Mouse (Mus musculus) v-Abl transformed pro-B cells (cell line): ENCODE results near the gene Arhgef3.

Experiments used
- in situ Hi-C, 2 experiments: fragments of 400-800 bp; cut with MboI; formaldehyde crosslinking; loops; one replicate each; pipeline ENCODE4 v1.15.1; 2025; ENCODE audit not compliant: unreplicated experiment in 2 of 2

Gene Arhgef3

DNA sequence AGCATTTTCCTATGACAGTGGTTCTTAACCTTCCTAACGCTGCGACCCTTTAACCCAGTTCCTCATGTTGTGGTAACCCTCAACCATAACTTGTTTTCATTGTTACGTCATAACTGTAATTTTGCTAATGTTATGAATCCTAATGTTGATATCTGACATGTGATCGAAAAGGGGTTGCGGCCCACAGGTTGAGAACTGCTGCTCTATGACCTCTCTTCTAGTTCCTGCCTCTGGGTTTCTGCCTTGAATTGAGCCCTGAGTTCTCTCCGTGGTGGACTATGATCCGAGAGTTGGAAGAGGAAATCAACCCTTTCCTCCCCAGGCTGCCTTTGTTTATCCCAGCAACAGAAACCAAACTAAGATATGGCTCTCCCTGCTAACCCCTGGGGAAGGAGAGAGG lies 266.8 kb downstream of the Arhgef3 start:
- in situ Hi-C loops, result no loop called here

GRCm38 (mm10) chr14:27383321-27383830 lies 268.7 kb downstream of the Arhgef3 start:
- in situ Hi-C loops, result no loop called here

GRCm38 (mm10) chr14:27384143-27384542 lies 269.4 kb downstream of the Arhgef3 start:
- in situ Hi-C loops, result no loop called here

- in situ Hi-C loops, result no loop called here
These were observed 273.9 kb downstream of the Arhgef3 start for GRCm38 (mm10) chr14:27388616-27389015.

DNA sequence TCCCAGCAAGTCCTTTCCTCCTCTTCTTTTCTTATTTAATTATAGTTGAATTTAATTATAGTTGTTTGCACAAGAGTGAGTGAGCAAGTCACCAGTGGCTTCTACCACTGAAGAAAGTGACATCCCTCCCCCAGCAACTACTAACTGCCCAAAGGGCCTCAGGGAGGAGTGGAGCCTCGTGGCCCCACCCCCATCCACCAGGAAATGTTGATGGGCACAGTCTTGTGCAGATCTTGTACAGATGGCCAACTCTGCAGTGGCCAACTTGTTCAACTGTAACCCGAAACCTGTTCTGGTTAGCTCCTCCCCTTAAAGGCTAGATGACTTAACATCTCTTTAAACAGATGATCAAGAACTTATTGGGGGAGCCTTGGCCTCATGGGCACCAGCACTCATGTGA lies 275.0 kb downstream of the Arhgef3 start:
- in situ Hi-C loops, result no loop called here

GRCm38 (mm10) chr14:27390663-27391062 lies 276.0 kb downstream of the Arhgef3 start:
- in situ Hi-C loops, result no loop called here

DNA sequence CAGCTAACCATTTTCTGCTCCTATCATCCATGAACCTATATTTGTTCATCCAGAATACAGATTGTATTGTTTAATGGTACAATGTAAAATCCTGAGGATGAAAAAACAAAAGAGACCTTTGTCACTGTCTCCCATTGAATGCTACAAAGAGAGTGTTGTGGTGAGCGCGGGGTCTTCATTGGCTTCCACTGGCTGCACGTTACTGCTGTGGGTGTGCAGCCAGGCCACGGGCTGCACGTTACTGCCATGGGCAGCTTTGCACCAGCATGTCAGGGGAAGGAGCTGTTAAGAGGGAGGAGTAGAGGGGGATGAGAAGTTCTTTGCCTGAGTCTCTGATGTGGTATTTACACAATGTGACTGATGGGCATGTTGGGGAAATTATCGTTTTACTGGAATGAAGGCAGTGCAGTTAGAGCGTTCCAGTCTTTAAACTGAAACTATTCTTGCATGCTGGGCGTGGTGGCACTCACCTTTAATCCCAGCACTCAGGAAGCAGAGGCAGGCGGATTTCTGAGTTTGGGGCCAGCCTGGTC lies 277.1 kb downstream of the Arhgef3 start:
- in situ Hi-C loops, result no loop called here

- in situ Hi-C loops, result no loop called here
These were observed 278.0 kb downstream of the Arhgef3 start for GRCm38 (mm10) chr14:27392660-27393059.

- in situ Hi-C loops, result no loop called here
These were observed 279.1 kb downstream of the Arhgef3 start for GRCm38 (mm10) chr14:27393806-27394205.

DNA sequence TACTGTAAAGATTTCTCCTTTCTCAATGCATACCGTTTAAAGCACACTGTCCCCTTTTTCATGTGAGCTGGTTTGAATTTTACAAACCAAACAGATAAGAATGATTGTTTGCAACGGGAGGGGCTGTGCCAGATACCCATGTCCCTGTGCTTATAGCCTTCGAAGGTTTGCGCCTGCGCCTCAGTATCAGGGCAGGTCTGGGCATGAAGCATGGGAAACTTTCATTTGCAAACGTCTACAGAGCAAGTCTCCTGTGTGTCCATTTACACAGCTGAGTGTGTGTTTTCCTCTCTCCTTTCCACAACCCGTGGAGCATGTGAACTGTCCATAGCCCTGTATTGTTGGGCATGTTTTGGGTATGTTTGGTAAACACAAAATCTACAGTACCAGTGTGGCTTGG lies 281.7 kb downstream of the Arhgef3 start:
- in situ Hi-C loops, result no loop called here

- in situ Hi-C loops, result no loop called here
These were observed 282.8 kb downstream of the Arhgef3 start for GRCm38 (mm10) chr14:27397526-27397925.

DNA sequence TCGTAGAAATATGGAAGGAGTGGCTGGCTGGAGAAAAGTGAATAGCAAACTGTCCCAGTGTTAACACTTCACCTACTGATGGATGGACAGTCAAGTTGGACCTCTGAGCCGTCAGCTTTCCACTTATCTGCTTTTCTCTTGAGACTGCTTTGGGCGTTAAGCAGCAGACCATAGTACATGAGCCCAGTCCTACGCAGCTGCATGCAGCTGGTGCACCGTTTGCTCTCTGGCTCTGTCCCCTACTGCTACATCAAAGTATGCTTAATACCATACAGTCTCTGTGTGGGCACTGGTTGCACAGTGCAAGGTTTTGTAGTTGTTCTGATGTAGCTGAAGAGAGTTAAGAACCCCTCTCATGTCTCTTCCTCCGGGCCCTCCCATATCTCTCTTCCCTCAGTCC lies 285.8 kb downstream of the Arhgef3 start:
- in situ Hi-C loops, result loop anchor here in 1 of 2 experiments (5.0 to 25.0 kb wide), 2 partner anchors 33 to 363 kb away; partner anchors contain the start of gene Il17rd

DNA sequence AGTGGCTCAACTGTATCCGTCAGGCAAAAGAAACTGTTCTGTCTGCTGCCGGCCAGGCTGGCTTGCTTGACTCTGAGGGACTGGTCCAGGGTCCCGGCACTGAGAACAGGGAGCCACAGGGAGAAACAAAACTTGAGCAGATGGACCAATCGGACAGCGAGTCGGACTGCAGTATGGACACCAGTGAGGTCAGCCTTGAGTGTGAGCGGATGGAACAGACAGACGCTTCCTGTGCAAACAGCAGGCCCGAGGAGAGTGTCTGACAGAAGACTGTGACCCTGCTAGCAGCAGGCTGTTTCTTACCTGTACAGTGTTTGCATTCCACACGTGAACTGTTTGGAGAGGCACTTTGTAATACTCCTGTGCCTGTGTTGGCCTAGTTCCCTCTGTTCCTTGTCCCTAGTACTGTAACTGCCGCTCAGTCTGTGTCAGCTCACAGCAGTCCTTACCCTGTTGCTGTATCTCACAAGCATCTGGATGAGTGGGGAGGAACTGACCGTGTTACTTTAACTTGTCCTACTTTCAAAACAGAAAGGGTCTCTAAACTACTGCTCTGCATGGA lies 287.1 kb downstream of the Arhgef3 start:
- in situ Hi-C loops, result loop anchor here in 1 of 2 experiments (5.0 to 25.0 kb wide), 2 partner anchors 34 to 364 kb away; partner anchors contain the start of gene Il17rd

DNA sequence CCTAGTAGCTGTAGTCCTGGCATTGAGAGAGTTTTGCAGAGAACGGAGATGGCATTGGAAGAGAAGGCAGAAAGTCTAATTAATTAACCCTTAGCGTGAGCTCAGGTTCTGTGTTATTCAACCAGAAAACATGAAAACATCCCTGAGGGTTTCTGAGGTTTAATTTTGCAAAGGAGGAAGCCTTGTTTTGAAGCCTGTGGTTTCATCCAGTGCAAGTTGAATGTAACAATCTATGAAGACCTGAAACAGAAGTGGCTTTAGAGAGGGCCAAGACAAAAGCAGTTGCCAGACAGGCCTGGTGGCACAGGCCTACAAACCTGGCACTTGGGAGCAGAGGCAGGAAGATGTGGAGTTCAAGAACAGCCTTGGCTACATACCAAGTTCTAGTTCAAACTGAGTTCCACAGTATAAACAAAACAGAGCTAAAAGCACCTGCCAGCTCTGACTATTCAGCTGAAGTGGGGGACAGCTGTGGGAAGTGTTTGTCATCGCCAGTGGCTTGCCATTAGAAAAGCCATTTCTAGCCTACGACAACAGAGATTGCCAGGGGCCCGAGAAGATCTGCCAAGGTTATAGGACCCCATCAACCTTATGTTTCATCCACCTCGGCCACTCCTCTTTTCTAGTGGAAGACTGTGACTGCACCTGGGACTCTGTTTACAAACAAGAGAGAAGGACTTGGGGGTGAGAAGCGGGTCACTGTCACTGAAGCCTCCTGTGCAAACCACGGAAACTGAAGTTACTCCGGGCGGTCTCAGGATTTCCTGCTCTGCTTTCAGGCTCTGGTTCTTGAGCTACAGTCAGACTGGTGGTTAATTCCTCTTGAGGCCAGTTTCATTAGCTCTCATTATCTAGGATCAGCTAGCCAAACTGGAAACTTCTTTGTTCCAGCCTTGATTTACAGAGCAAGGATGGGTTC lies 287.9 kb downstream of the Arhgef3 start:
- in situ Hi-C loops, result loop anchor here in 1 of 2 experiments (5.0 to 25.0 kb wide), 2 partner anchors 35 to 365 kb away; partner anchors contain the start of gene Il17rd

- in situ Hi-C loops, result loop anchor here (5.0 to 25.0 kb wide), 6 partner anchors 63 to 368 kb away; partner anchors contain the start of gene Il17rd (in 1 of the 2)
These were observed 290.8 kb downstream of the Arhgef3 start for GRCm38 (mm10) chr14:27405452-27405851.

DNA sequence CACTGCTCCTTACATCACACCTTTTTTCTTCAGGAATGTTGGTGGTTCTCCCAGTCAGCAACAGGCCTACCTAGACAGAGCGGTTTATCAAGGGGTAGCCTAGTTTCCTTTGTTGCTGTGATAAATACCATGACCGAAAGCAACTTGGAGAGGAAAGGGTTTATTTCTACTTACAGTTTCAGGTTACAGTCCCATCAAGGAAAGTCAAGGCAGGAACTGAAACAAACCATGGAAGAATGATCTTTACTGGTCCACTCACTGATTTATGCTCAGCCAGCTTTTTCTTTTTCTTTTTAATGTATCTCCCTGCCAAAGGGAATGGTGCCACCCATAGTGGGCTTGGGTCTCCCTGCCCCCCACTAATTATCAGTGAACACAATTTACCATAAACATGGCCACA lies 291.2 kb downstream of the Arhgef3 start:
- in situ Hi-C loops, result loop anchor here (5.0 to 25.0 kb wide), 6 partner anchors 64 to 369 kb away; partner anchors contain the start of gene Il17rd (in 1 of the 2)

GRCm38 (mm10) chr14:27408240-27408639 lies 293.5 kb downstream of the Arhgef3 start:
- in situ Hi-C loops, result loop anchor here (5.0 to 25.0 kb wide), 6 partner anchors 66 to 371 kb away; partner anchors contain the start of gene Il17rd (in 1 of the 2)

- in situ Hi-C loops, result loop anchor here (5.0 to 25.0 kb wide), 8 partner anchors 67 to 372 kb away; partner anchors contain the start of gene Il17rd (in 1 of the 2)
These were observed 295.0 kb downstream of the Arhgef3 start for GRCm38 (mm10) chr14:27409662-27410061.

GRCm38 (mm10) chr14:27411492-27411891 lies 296.8 kb downstream of the Arhgef3 start:
- in situ Hi-C loops, result loop anchor here (10.0 to 25.0 kb wide), 3 partner anchors 333 to 374 kb away; partner anchors contain the start of gene Il17rd (in 1 of the 2)

DNA sequence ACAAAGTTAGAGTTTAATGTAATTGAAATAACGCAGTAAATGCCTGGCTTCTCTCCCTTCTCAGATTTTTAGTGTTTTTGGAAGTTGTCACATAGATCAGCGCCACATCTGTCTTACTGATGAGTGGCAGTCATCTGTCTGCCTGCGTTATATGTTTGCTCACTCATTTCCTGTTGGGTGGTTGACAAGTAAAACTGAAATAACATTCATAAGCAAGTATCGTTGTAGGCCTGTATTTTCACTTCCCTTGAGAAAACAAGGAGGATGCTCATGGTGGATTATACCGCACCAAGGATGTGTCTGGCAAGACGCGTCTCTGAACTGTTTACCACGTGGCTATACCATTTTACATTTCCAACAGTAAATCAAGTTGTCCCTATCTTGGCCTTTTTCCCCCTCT lies 298.0 kb downstream of the Arhgef3 start:
- in situ Hi-C loops, result loop anchor here (10.0 to 25.0 kb wide), 3 partner anchors 332 to 375 kb away; partner anchors contain the start of gene Il17rd (in 1 of the 2)
